ENCODE assay signal across 12 mouse cellular contexts in genomic region chr6:143073476-143073875, GRCm38 (mm10).
"Had no signal": no experiment of that assay in that cellular context is flagged by ENCODE, and none has a peak within 500 bp of the region (broad histone marks: within the 10 kb centered on the region; RNA-seq: fewer than 3 reads in every experiment).

No protein-coding gene starts in this region.

- DNase-seq: kidney, adult 18-20 months; kidney, postnatal 10 days; lung, adult 2 months; lung, postnatal 36 days; retina, postnatal 1 day; right cerebral cortex, postnatal 14 days had no signal

- H3K27ac ChIP-seq: limb, embryonic 12.5 days; midbrain, embryonic 10.5 days; midbrain, embryonic 15.5 days; neural tube, embryonic 13.5 days; stomach, postnatal 0 days had no signal

- ATAC-seq: lung, postnatal 0 days; midbrain, embryonic 15.5 days had no signal

- H3K27me3 ChIP-seq: limb, embryonic 12.5 days; midbrain, embryonic 15.5 days; neural tube, embryonic 13.5 days had no signal

- H3K4me2 ChIP-seq: limb, embryonic 12.5 days; midbrain, embryonic 15.5 days; neural tube, embryonic 13.5 days had no signal

- H3K4me1 ChIP-seq: limb, embryonic 12.5 days; midbrain, embryonic 10.5 days; midbrain, embryonic 15.5 days; neural tube, embryonic 13.5 days had no signal

- H3K9ac ChIP-seq: limb, embryonic 12.5 days; midbrain, embryonic 15.5 days; neural tube, embryonic 13.5 days had no signal

- H3K4me3 ChIP-seq: limb, embryonic 12.5 days; midbrain, embryonic 10.5 days; midbrain, embryonic 15.5 days; neural tube, embryonic 13.5 days had no signal

- H3K9me3 ChIP-seq: limb, embryonic 12.5 days; midbrain, embryonic 10.5 days; midbrain, embryonic 15.5 days; neural tube, embryonic 13.5 days had no signal
